Mouse (Mus musculus): ENCODE measurements at regions not wholly inside any gene's neighbourhood (a gene's known extent, or its start where the extent isn't known, plus 50 kb on each side); places are given as distances from the start of the nearest gene placed in this dataset.

- TF ChIP-seq CEBPB (IDR thresholded peaks at IDR 0.05; ENCODE audit: insufficient read depth, poor library complexity, severe bottlenecking) (no peak), MYOG (IDR thresholded peaks at IDR 0.05; ENCODE audit: control insufficient read depth in 1 of 3, insufficient read depth in 1 of 3, insufficient read length in 2 of 3, low read depth in 2 of 3) (no peak), USF1 (IDR thresholded peaks at IDR 0.05; ENCODE audit: low read depth) (no peak), POLR2A (IDR thresholded peaks at IDR 0.05; ENCODE audit: insufficient read length, low read depth) (no peak), MAX (IDR thresholded peaks at IDR 0.05; ENCODE audit: low read depth) (no peak), POLR2AphosphoS2 (IDR thresholded peaks at IDR 0.05; ENCODE audit: insufficient read length, low read depth) (no peak), E2F4 (IDR thresholded peaks at IDR 0.05; ENCODE audit: insufficient read depth) (no peak), TCF12 (IDR thresholded peaks at IDR 0.05; ENCODE audit: insufficient read depth, poor library complexity, severe bottlenecking) (no peak), MYOD1 (IDR thresholded peaks at IDR 0.05; ENCODE audit: control insufficient read depth in 1 of 3, insufficient read length in 2 of 3, low read depth in 2 of 3) (no peak), TCF3 (IDR thresholded peaks at IDR 0.05; ENCODE audit: insufficient read length, low read depth) (no peak), SRF (IDR thresholded peaks at IDR 0.05; ENCODE audit: control insufficient read depth, insufficient read length, low read depth) (no peak), REST (IDR thresholded peaks at IDR 0.05; ENCODE audit: insufficient read depth, insufficient read length) (no peak)
These were observed 589.7 kb upstream of the Tenm4 start for GRCm38 (mm10) chr7:95581325-95581724.
